Mouse (Mus musculus) limb, embryonic 14.5 days (tissue): ENCODE measurements at regions not wholly inside any gene's neighbourhood (a gene's known extent, or its start where the extent isn't known, plus 50 kb on each side); places are given as distances from the start of the nearest gene placed in this dataset.

Source experiments
- ATAC-seq: fragments of 200-750 bp; cut with Nextera tagmentation; 2 replicates; pipeline ENCODE4 v1.8.0; 2017; ENCODE audit warnings: low read depth, moderate number of reproducible peaks, moderate TSS enrichment; ENCODE audit not compliant: low FRiP score
- DNase-seq: peaks from one replicate; pipeline ENCODE4 v3.0.0-alpha.2; 2015; ENCODE audit warnings: low spot score
- H3K27ac ChIP-seq: fragments of 300-500 bp; sonication (generic); replicated peaks from 2 replicates; pipeline ENCODE4 v1.5.1; 2014; ENCODE audit warnings: low read depth, mild to moderate bottlenecking, low read length, moderate library complexity, mixed read lengths
- H3K27me3 ChIP-seq: fragments of 300-500 bp; sonication (generic); 2 replicates; pipeline ENCODE4 v1.6.1; 2014; ENCODE audit warnings: low read length, mixed read lengths; ENCODE audit not compliant: control insufficient read depth, insufficient read depth
- H3K36me3 ChIP-seq: fragments of 300-500 bp; sonication (generic); 2 replicates; pipeline ENCODE4 v1.6.1; 2014; ENCODE audit warnings: mild to moderate bottlenecking, low read length, moderate library complexity, mixed read lengths; ENCODE audit not compliant: control insufficient read depth, insufficient read depth
- H3K4me1 ChIP-seq: fragments of 300-500 bp; sonication (generic); 2 replicates; pipeline ENCODE4 v1.6.1; 2014; ENCODE audit warnings: antibody characterized with exemption, low read length, mixed read lengths; ENCODE audit not compliant: control insufficient read depth, insufficient read depth
- H3K4me2 ChIP-seq: fragments of 300-500 bp; sonication (generic); replicated peaks from 2 replicates; pipeline ENCODE4 v1.6.1; 2014; ENCODE audit warnings: low read depth, mild to moderate bottlenecking, low read length, moderate library complexity; ENCODE audit not compliant: severe bottlenecking
- H3K4me3 ChIP-seq: fragments of 300-500 bp; sonication (generic); replicated peaks from 2 replicates; pipeline ENCODE4 v1.5.1; 2014; ENCODE audit warnings: low read length
- H3K9ac ChIP-seq: fragments of 300-500 bp; sonication (generic); 2 replicates; pipeline ENCODE4 v1.6.1; 2014; ENCODE audit warnings: mild to moderate bottlenecking, low read depth, low read length, moderate library complexity; ENCODE audit not compliant: severe bottlenecking
- H3K9me3 ChIP-seq: fragments of 300-500 bp; sonication (generic); 2 replicates; pipeline ENCODE4 v1.6.1; 2016; ENCODE audit warnings: low read length; ENCODE audit not compliant: control insufficient read depth
- POLR2A ChIP-seq: fragments of 200-500 bp; IDR thresholded peaks from 2 replicates; pipeline ENCODE4 v1.8.0; 2012; ENCODE audit warnings: inconsistent platforms, mild to moderate bottlenecking, moderate library complexity, borderline replicate concordance; ENCODE audit not compliant: insufficient read depth, insufficient read length; ENCODE audit errors: extremely low read depth
- WGBS: fragments of 180-500 bp; shearing (Covaris S2); extraction: QIAGEN DNeasy Blood & Tissue Kit; methylation state at CpG from one replicate; pipeline ENCODE4 v1.1.7; 2014; 5-methylcytosine and 5-hydroxymethylcytosine counted together

GRCm38 (mm10) chr13:111978675-111979020, 169.9 kb upstream of the Map3k1 start:
- ATAC-seq (no peak), DNase-seq (no peak)
- H3K4me3 ChIP-seq, result no peak overlapping the region
- no peak overlapping the region for H3K4me2 ChIP-seq
- no peaks in the 10 kb centered on the region for H3K36me3 ChIP-seq
- no peaks in the 10 kb centered on the region for H3K9me3 ChIP-seq
- no peak overlapping the region for H3K27ac ChIP-seq
- TF ChIP-seq POLR2A, result no peak
- H3K4me1 ChIP-seq, result peaks cover 13% of the 10 kb centered on the region
- 64% methylated on average over 5 of the region's 5 CpGs for WGBS
- no peak overlapping the region for H3K9ac ChIP-seq
- H3K27me3 ChIP-seq, result no peaks in the 10 kb centered on the region

- no peaks in the 10 kb centered on the region for H3K27me3 ChIP-seq
- 41% methylated on average over 17 of the region's 17 CpGs for whole genome bisulfite sequencing
- no peak overlapping the region for H3K27ac ChIP-seq
- DNase-seq (no peak), ATAC-seq (no peak)
- no peak overlapping the region for H3K9ac ChIP-seq
- H3K4me1 ChIP-seq, result peaks cover 13% of the 10 kb centered on the region
- TF ChIP-seq POLR2A, result no peak
- H3K4me3 ChIP-seq, result no peak overlapping the region
- no peaks in the 10 kb centered on the region for H3K36me3 ChIP-seq
- no peak overlapping the region for H3K4me2 ChIP-seq
- H3K9me3 ChIP-seq, result no peaks in the 10 kb centered on the region
These were observed 170.8 kb upstream of the Map3k1 start for GRCm38 (mm10) chr13:111979428-111980204.

GRCm38 (mm10) chr13:111980205-111980595, 171.4 kb upstream of the Map3k1 start:
- TF ChIP-seq POLR2A, result no peak
- no peaks in the 10 kb centered on the region for H3K36me3 ChIP-seq
- ATAC-seq (no peak), DNase-seq (no peak)
- no peak overlapping the region for H3K9ac ChIP-seq
- no peak overlapping the region for H3K4me2 ChIP-seq
- H3K27ac ChIP-seq, result no peak overlapping the region
- H3K4me1 ChIP-seq, result peaks cover 13% of the 10 kb centered on the region
- H3K27me3 ChIP-seq, result no peaks in the 10 kb centered on the region
- no peaks in the 10 kb centered on the region for H3K9me3 ChIP-seq
- no peak overlapping the region for H3K4me3 ChIP-seq
- 57% methylated on average over 12 of the region's 12 CpGs for WGBS

GRCm38 (mm10) chr13:111981103-111981502, 172.3 kb upstream of the Map3k1 start:
- no peak for DNase-seq
- H3K36me3 ChIP-seq, result no peaks in the 10 kb centered on the region
- H3K9me3 ChIP-seq, result no peaks in the 10 kb centered on the region
- no peak overlapping the region for H3K4me2 ChIP-seq
- H3K4me1 ChIP-seq, result peaks cover 13% of the 10 kb centered on the region
- H3K4me3 ChIP-seq, result no peak overlapping the region
- WGBS, result 89% methylated on average over 2 of the region's 2 CpGs
- H3K27me3 ChIP-seq, result no peaks in the 10 kb centered on the region
- ATAC-seq, result no peak
- no peak for TF ChIP-seq POLR2A
- no peak overlapping the region for H3K9ac ChIP-seq
- no peak overlapping the region for H3K27ac ChIP-seq

- no peak for DNase-seq
- Histone ChIP-seq H3K27ac (no peak overlapping the region), H3K27me3 (no peaks in the 10 kb centered on the region), H3K9me3 (no peaks in the 10 kb centered on the region), H3K4me1 (peaks cover 13% of the 10 kb centered on the region), H3K36me3 (no peaks in the 10 kb centered on the region), H3K9ac (no peak overlapping the region), H3K4me2 (no peak overlapping the region), H3K4me3 (no peak overlapping the region)
- no peak for ATAC-seq
- TF ChIP-seq POLR2A, result no peak
- 87% methylated on average over 6 of the region's 6 CpGs for WGBS
These were observed 174.1 kb upstream of the Map3k1 start for GRCm38 (mm10) chr13:111982796-111983460.
